Mouse (Mus musculus): ENCODE data around the gene Txndc2. TPM values are rescaled to one million over a fixed set of nuclear protein-coding genes. Genes with fewer than 3 reads are reported as not detected.

Gene Txndc2
- polyA plus RNA-seq, 1 experiment from 2014 or later: not detected

DNA sequence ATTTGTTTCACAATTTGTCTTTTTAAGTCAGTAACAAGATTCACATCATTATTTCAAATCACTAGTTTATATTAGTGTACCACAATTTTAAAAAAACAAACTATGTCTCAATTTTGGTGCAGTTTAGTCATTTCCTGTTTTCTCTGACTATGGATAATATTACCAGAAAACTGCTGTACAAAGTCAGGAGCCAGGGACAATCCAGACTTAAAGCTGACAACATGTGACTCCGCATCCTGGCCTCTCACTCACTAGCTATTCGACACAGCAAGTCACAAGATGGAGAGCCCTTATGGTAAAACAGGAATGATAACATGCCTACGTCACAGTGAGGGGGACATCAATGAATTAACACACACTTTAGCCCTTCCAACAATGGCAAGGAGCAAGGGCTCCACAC is 20.7 kb upstream of the Txndc2 start:
- Histone ChIP-seq H3K9ac (ENCODE audit: low read depth, low read length) (no peak overlapping the region), H3K4me1 (ENCODE audit: control insufficient read depth, insufficient read depth, low read length) (0 out of 2 replicates have a peak, but pooled peaks cover 3% of the 10 kb centered on the region), H3K4me2 (ENCODE audit: low read length) (no peak overlapping the region), H3K36me3 (ENCODE audit: control insufficient read depth, insufficient read depth, low read length) (no peaks in the 10 kb centered on the region), H3K27ac (ENCODE audit: low read length) (no peak overlapping the region), H3K4me3 (ENCODE audit: low read depth, low read length) (no peak overlapping the region), H3K9me3 (replicated peaks; ENCODE audit: control insufficient read depth, low read length, poor library complexity, severe bottlenecking) (no peaks in the 10 kb centered on the region), H3K27me3 (ENCODE audit: control insufficient read depth, insufficient read depth, low read depth, low read length) (no peaks in the 10 kb centered on the region)
- 94% methylated on average over 3 of the region's 3 CpGs for WGBS
- ATAC-seq: no peak

DNA sequence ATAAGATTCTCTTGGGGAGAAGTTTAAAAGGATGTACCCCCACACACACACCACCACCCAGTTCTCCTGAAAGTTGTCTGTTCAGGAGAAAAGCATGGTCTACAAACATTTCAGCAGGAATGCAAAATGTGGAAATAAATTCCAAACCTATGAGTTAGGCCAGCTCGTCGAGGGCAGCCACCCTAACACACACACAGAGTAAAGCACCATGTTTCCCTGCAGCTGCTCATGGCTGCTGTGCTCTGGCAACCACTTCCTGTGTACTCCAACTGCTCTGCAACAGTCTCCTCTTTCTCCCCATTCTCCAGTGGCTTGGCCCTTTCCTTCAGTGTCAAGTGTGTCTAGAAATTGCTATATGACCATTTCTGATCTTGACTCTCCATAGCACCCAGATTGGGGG is 16.4 kb upstream of the Txndc2 start:
- ATAC-seq: no peak
- H3K36me3 ChIP-seq (ENCODE audit: control insufficient read depth, insufficient read depth, low read length): no peaks in the 10 kb centered on the region
- 0 out of 2 replicates have a peak, but pooled peaks cover under 1% of the 10 kb centered on the region for H3K4me1 ChIP-seq (ENCODE audit: control insufficient read depth, insufficient read depth, low read length)
- H3K4me3 ChIP-seq (ENCODE audit: low read depth, low read length): no peak overlapping the region
- H3K9ac ChIP-seq (ENCODE audit: low read depth, low read length): no peak overlapping the region
- 84% methylated on average over 2 of the region's 2 CpGs for WGBS
- H3K27ac ChIP-seq (ENCODE audit: low read length): no peak overlapping the region
- no peaks in the 10 kb centered on the region for H3K27me3 ChIP-seq (ENCODE audit: control insufficient read depth, insufficient read depth, low read depth, low read length)
- H3K9me3 ChIP-seq (replicated peaks; ENCODE audit: control insufficient read depth, low read length, poor library complexity, severe bottlenecking): no peaks in the 10 kb centered on the region
- H3K4me2 ChIP-seq (ENCODE audit: low read length): no peak overlapping the region

DNA sequence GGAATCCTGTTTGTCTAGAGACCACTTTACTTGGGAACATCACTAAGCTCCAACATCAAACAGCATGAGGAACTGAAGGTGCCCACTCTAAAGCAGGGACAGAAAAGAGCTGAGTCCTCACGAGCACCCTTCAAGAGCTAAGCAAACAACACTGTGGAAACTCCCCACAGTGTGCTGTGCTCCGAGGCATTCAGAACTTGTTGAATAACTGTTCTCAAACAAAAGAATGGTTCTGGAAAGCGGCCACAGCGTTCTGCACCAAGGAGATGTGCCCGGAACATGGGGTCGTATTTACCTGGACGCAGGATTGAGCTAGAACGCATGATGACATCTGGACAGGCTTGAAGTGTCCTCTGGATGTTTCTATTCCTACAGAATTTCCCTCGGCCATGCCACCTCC is 16.0 kb upstream of the Txndc2 start:
- WGBS: 90% methylated on average over 9 of the region's 9 CpGs
- Histone ChIP-seq H3K27me3 (ENCODE audit: control insufficient read depth, insufficient read depth, low read depth, low read length) (no peaks in the 10 kb centered on the region), H3K36me3 (ENCODE audit: control insufficient read depth, insufficient read depth, low read length) (no peaks in the 10 kb centered on the region), H3K4me2 (ENCODE audit: low read length) (no peak overlapping the region), H3K4me1 (ENCODE audit: control insufficient read depth, insufficient read depth, low read length) (no peaks in the 10 kb centered on the region), H3K27ac (ENCODE audit: low read length) (no peak overlapping the region), H3K4me3 (ENCODE audit: low read depth, low read length) (no peak overlapping the region), H3K9me3 (replicated peaks; ENCODE audit: control insufficient read depth, low read length, poor library complexity, severe bottlenecking) (no peaks in the 10 kb centered on the region), H3K9ac (ENCODE audit: low read depth, low read length) (no peak overlapping the region)
- no peak for ATAC-seq

DNA sequence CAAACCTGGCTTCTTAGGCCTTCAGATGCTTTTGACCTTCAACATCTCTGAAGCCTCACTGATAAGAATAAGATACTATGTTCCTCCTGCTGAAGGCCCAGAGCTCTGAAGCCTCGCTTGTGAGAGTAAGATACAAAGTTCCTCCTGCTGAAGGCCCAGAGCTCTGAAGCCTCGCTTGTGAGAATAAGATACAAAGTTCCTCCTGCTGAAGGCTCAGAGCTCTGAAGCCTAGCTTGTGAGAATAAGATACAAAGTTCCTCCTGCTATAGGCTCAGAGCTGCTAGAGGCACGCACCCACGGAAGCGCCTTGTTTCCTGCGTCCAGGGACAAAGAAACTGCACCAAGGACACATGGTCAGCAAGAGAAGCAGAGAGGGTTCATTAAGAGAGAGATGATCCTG is 14.8 kb upstream of the Txndc2 start:
- H3K9me3 ChIP-seq (replicated peaks; ENCODE audit: control insufficient read depth, low read length, poor library complexity, severe bottlenecking): no peaks in the 10 kb centered on the region
- no peaks in the 10 kb centered on the region for H3K27me3 ChIP-seq (ENCODE audit: control insufficient read depth, insufficient read depth, low read depth, low read length)
- no peaks in the 10 kb centered on the region for H3K4me1 ChIP-seq (ENCODE audit: control insufficient read depth, insufficient read depth, low read length)
- ATAC-seq: no peak
- H3K4me2 ChIP-seq (ENCODE audit: low read length): no peak overlapping the region
- 89% methylated on average over 6 of the region's 6 CpGs for WGBS
- no peak overlapping the region for H3K27ac ChIP-seq (ENCODE audit: low read length)
- H3K4me3 ChIP-seq (ENCODE audit: low read depth, low read length): no peak overlapping the region
- no peaks in the 10 kb centered on the region for H3K36me3 ChIP-seq (ENCODE audit: control insufficient read depth, insufficient read depth, low read length)
- no peak overlapping the region for H3K9ac ChIP-seq (ENCODE audit: low read depth, low read length)

DNA sequence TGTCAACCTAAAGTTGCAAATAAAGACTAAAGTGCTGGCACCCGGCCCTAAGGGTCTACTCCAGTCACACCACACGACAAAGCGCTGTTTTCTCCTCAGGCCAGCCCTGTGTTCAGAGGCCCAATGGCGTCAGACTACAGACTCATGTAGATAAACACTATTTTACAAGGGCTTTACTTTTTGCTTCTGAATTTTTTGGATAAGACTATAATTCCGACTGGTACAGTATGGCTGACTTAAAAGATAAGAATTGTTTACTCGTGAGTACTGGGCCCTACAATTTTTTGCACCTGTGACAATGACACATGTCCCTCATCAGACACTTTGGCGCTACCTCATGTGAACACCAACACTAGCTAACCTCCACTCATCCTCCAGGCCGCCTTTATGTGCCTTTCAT is 14.1 kb upstream of the Txndc2 start:
- H3K9ac ChIP-seq (ENCODE audit: low read depth, low read length): no peak overlapping the region

DNA sequence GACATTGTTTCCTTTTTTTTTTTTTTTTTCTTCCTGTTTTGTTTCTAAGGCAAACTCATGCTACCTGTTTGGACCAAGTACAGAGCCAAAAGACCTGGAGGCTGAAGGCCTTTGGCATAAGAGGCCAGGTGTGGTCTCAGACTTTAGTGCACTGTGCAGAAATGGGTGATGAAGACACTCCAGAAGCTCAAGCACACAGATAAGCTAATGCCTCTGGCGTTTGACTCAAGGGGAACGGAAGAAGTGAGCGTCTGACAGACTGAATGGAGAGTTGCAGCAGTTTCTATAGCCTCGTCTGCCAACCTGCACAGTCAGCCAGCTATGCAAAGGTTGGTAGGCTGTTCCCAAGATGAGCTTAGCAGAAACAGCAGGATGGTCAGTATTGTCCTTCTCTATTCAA is 13.6 kb upstream of the Txndc2 start:
- no peak overlapping the region for H3K4me3 ChIP-seq (ENCODE audit: low read depth, low read length)
- 71% methylated on average over 4 of the region's 4 CpGs for WGBS
- no peaks in the 10 kb centered on the region for H3K4me1 ChIP-seq (ENCODE audit: control insufficient read depth, insufficient read depth, low read length)
- no peaks in the 10 kb centered on the region for H3K9me3 ChIP-seq (replicated peaks; ENCODE audit: control insufficient read depth, low read length, poor library complexity, severe bottlenecking)
- H3K27me3 ChIP-seq (ENCODE audit: control insufficient read depth, insufficient read depth, low read depth, low read length): no peaks in the 10 kb centered on the region
- no peak for ATAC-seq
- H3K4me2 ChIP-seq (ENCODE audit: low read length): no peak overlapping the region
- H3K36me3 ChIP-seq (ENCODE audit: control insufficient read depth, insufficient read depth, low read length): no peaks in the 10 kb centered on the region
- H3K9ac ChIP-seq (ENCODE audit: low read depth, low read length): no peak overlapping the region
- H3K27ac ChIP-seq (ENCODE audit: low read length): no peak overlapping the region

More for the DNA sequence above, 14.1 kb upstream of the Txndc2 start:
- WGBS: 95% methylated on average over 8 of the region's 8 CpGs
- no peaks in the 10 kb centered on the region for H3K27me3 ChIP-seq (ENCODE audit: control insufficient read depth, insufficient read depth, low read depth, low read length)
- H3K4me1 ChIP-seq (ENCODE audit: control insufficient read depth, insufficient read depth, low read length): no peaks in the 10 kb centered on the region
- H3K4me2 ChIP-seq (ENCODE audit: low read length): no peak overlapping the region
- H3K36me3 ChIP-seq (ENCODE audit: control insufficient read depth, insufficient read depth, low read length): no peaks in the 10 kb centered on the region
- H3K27ac ChIP-seq (ENCODE audit: low read length): no peak overlapping the region
- H3K4me3 ChIP-seq (ENCODE audit: low read depth, low read length): no peak overlapping the region
- no peaks in the 10 kb centered on the region for H3K9me3 ChIP-seq (replicated peaks; ENCODE audit: control insufficient read depth, low read length, poor library complexity, severe bottlenecking)
- ATAC-seq: no peak

DNA sequence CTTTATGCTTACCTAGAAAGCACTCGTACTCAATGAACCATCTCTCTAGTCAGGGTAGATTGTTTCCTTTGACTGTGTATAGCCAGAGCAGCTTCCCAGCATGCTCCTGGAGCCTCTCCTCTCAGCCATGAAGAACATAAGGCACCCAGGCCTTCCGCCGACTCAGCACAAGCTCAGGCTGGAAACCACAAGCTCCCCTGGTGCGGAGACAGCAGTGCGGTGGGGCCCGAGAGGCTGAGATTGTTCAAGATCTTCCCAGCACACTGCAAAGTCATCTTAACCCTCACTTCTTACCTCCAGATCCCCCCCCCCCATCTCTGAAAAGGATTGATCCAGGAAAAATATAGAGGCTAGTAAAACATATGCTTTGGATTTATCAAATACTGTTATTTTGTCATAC is 8.6 kb upstream of the Txndc2 start:
- Histone ChIP-seq H3K4me2 (ENCODE audit: low read length) (no peak overlapping the region), H3K27ac (ENCODE audit: low read length) (no peak overlapping the region), H3K4me3 (ENCODE audit: low read depth, low read length) (no peak overlapping the region), H3K9ac (ENCODE audit: low read depth, low read length) (no peak overlapping the region), H3K4me1 (ENCODE audit: control insufficient read depth, insufficient read depth, low read length) (peaks cover 3% of the 10 kb centered on the region; the same call in 1 of the 2 replicates), H3K9me3 (replicated peaks; ENCODE audit: control insufficient read depth, low read length, poor library complexity, severe bottlenecking) (no peaks in the 10 kb centered on the region), H3K36me3 (ENCODE audit: control insufficient read depth, insufficient read depth, low read length) (no peaks in the 10 kb centered on the region), H3K27me3 (ENCODE audit: control insufficient read depth, insufficient read depth, low read depth, low read length) (no peaks in the 10 kb centered on the region)
- 88% methylated on average over 6 of the region's 6 CpGs for WGBS
- no peak for ATAC-seq

DNA sequence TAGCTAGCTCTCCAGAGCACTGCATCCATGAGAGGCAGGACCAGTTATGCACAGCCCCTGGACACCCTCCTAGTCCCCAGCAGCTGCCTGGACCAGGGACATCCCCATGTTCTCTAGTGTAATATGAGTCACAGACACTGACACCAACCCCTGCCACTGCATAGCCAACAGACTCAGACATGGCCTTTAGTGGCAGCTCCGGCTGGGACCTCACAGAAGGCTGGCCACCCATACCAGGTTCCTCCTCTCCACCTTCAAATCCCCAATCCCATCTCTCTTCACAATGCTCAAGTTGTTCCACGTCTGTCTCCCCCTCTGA is 7.2 kb upstream of the Txndc2 start:
- WGBS: 100% methylated on average over 2 of the region's 2 CpGs

DNA sequence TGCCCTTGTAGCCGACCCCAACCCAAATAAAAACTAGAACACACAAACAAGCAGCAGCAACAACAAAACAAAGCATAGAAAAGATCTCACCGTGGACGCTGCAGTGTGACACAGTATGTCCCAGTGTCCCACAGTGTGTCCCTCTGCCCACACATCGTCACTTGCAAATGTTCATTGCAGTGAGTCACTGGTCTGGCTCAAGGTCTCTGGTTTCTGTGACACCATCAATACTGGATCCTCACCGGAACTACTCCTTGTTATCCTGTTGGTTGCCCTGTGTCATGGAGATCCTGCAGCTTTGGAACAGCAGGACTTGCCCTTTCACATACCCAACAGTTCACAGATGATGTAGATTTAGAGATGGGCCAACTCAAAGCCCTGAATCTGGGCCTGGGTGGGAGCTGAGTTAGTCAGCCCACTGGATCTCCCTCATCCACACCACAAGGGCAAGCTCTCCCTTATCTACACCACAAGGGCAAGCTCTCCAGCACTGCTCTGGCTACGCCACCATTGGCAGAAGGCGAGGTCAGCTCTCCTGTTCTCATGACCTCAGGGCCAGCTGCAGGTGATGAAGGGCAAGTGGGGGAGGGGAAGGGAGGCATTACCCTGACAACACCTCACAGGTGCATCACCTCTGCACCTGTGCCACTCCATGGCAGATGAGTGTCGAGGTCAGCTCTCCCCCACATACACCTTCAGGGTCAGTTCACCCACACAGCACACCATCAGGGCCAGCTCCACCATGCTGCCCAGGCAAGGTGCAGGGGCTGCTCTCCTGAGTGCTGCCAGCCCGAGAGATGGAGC is 6.6 kb upstream of the Txndc2 start:
- ATAC-seq: 0 out of 2 replicates have a peak, but pooled peaks have one; percentile 4
- Histone ChIP-seq H3K27ac (ENCODE audit: low read length) (no peak overlapping the region), H3K36me3 (ENCODE audit: control insufficient read depth, insufficient read depth, low read length) (no peaks in the 10 kb centered on the region), H3K9me3 (replicated peaks; ENCODE audit: control insufficient read depth, low read length, poor library complexity, severe bottlenecking) (no peaks in the 10 kb centered on the region), H3K27me3 (ENCODE audit: control insufficient read depth, insufficient read depth, low read depth, low read length) (no peaks in the 10 kb centered on the region), H3K4me2 (ENCODE audit: low read length) (no peak overlapping the region), H3K4me3 (ENCODE audit: low read depth, low read length) (no peak overlapping the region), H3K4me1 (ENCODE audit: control insufficient read depth, insufficient read depth, low read length) (peaks cover 5% of the 10 kb centered on the region), H3K9ac (ENCODE audit: low read depth, low read length) (no peak overlapping the region)
- 88% methylated on average over 9 of the region's 9 CpGs for WGBS

More for the DNA sequence above, 7.2 kb upstream of the Txndc2 start:
- Histone ChIP-seq H3K27ac (ENCODE audit: low read length) (no peak overlapping the region), H3K4me2 (ENCODE audit: low read length) (no peak overlapping the region), H3K36me3 (ENCODE audit: control insufficient read depth, insufficient read depth, low read length) (no peaks in the 10 kb centered on the region), H3K4me1 (ENCODE audit: control insufficient read depth, insufficient read depth, low read length) (peaks cover 3% of the 10 kb centered on the region; the same call in 1 of the 2 replicates), H3K27me3 (ENCODE audit: control insufficient read depth, insufficient read depth, low read depth, low read length) (no peaks in the 10 kb centered on the region), H3K9ac (ENCODE audit: low read depth, low read length) (no peak overlapping the region), H3K4me3 (ENCODE audit: low read depth, low read length) (no peak overlapping the region), H3K9me3 (replicated peaks; ENCODE audit: control insufficient read depth, low read length, poor library complexity, severe bottlenecking) (no peaks in the 10 kb centered on the region)
- peak; percentile 23; the same call in 1 of the 2 replicates for ATAC-seq
